Mouse (Mus musculus): Measurements from ENCODE around the gene Wdr46.

The Wdr46 gene

GRCm38 (mm10) chr17:33911052-33911812 lies 29.2 kb upstream of the Wdr46 start:
- DNase-seq (ENCODE audit: low read depth, low spot score): no peak

GRCm38 (mm10) chr17:33911813-33912414 lies 28.5 kb upstream of the Wdr46 start:
- DNase-seq (ENCODE audit: low read depth, low spot score): no peak

GRCm38 (mm10) chr17:33913264-33913663 lies 27.2 kb upstream of the Wdr46 start:
- no peak for DNase-seq (ENCODE audit: low read depth, low spot score)

GRCm38 (mm10) chr17:33913905-33914304 lies 26.6 kb upstream of the Wdr46 start:
- no peak for DNase-seq (ENCODE audit: low read depth, low spot score)

DNA sequence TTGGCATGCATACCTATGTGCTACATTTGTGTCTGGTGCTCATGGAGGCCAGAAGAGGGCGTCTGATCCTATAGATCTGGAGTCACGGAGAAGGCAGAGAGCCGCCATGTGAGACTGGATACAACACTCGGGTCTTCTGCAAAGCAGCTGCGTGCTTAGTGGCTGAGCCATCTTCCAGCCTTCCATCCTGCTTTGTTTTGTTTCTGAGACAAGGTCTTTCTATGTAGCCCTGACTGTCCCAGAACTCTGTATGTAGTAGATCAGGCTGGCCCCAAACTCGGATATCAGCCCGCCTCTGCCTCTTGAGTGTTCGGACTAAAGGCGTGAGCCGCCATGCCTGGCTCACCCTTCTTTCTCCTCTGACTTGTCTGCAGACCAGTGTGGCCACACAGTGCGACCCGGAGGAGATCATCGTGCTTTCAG lies 25.5 kb upstream of the Wdr46 start:
- DNase-seq (ENCODE audit: low read depth, low spot score): no peak

GRCm38 (mm10) chr17:33915671-33916250 lies 24.7 kb upstream of the Wdr46 start, which contains the start of the genes Tapbp and Zbtb22:
Gene Tapbp (plus strand): TSS chr17:33915899.
Gene Zbtb22 (plus strand): TSS chr17:33915904.
- peak; percentile 98 for DNase-seq (ENCODE audit: low read depth, low spot score)

GRCm38 (mm10) chr17:33916294-33916693 lies 24.2 kb upstream of the Wdr46 start:
- no peak for DNase-seq (ENCODE audit: low read depth, low spot score)

DNA sequence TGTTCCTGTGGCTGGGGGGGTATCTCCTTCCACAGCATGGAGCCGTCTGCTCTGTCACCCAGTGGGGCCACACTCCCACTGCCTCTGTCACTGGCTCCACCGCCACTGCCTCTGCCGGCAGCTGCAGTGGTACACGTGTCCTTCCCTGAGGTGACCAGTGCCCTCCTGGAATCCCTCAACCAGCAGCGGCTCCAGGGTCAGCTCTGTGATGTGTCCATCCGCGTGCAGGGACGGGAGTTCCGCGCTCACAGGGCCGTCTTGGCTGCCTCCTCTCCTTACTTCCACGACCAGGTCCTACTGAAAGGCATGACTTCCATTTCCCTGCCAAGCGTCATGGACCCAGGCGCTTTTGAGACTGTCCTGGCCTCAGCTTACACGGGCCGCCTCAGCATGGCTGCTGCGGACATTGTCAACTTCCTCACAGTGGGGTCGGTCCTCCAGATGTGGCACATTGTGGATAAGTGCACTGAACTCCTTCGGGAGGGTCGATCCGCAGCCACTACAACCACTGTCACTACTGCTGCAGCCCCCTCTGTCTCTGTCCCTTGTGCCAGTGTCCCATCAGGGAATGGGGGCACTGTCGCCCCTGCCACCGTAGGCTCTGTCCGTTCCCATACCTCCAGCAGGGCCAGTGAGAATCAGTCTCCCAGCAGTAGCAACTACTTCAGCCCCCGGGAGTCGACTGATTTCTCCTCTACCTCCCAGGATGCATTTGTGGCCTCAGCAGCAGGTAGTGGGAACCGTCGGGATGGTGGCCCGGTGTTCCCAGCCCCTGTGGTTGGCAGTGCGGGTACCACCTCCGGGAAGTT lies 23.4 kb upstream of the Wdr46 start:
- no peak for DNase-seq (ENCODE audit: low read depth, low spot score)

DNA sequence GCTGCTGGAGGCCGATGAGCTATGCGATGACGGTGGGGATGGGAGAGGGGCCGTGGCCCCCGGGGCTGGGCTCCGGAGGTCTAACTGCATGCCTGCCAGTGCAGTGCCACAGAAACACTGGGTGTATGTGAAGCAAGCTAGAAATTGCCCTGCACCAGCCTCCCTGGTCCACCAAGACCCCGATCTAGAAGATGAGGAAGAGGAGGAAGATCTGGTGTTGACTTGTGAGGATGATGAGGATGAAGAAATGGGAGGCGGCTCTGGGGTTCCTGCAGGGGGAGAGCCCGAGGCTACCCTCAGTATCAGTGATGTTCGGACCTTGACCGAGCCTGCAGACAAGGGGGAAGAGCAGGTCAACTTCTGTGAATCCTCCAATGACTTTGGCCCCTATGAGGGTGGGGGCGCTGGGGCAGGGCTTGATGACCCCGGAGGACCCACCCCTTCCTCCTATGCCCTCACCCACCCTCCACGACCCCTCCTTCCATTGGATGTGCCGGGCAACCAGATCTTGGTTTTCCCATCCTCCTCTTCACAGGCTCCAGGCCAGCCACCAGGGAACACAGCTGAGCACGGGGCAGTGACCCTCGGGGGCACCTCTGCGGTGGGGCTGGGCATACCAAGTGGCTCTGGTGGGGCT lies 22.7 kb upstream of the Wdr46 start:
- DNase-seq (ENCODE audit: low read depth, low spot score): no peak

DNA sequence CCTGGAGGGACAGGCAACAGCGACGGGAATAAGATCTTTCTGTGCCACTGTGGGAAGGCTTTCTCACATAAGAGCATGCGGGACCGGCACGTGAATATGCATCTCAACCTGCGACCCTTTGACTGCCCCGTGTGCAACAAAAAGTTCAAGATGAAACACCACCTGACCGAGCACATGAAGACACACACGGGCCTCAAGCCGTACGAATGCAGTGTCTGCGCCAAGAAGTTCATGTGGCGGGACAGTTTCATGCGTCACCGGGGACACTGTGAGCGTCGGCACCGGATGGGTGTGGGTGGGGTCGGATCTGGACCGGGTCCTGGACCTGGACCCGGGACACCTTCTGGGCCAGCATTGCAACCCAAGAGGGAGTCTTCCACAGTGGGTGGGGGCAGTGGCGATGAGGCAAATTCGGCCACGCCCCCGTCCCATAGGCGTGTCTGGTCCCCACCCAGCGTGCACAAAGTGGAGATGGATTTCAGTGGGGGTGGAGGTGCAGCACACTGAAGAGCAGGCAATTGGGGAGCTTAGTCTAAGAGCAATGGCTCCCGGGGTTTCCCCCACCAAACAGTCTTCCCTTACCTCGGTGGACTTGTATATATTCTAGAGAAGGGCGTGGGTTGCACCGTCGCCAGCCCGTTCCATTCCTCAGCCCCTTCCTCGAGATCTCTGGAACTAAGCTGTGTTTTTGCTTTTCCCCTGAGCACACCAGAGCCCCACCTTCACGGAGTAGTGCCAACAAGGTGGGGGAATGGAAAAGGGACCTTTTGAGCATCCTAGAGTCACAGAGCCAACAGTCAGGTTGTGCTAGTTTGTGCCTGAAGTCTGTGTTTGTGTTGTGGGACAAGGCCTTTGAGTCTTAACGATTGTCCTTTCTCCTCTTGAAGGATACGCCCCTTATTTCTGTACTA lies 21.9 kb upstream of the Wdr46 start:
- no peak for DNase-seq (ENCODE audit: low read depth, low spot score)

GRCm38 (mm10) chr17:33919351-33920281 lies 20.8 kb upstream of the Wdr46 start:
- DNase-seq (ENCODE audit: low read depth, low spot score): no peak

- DNase-seq (ENCODE audit: low read depth, low spot score): no peak
These were observed 20.0 kb upstream of the Wdr46 start for GRCm38 (mm10) chr17:33920282-33921097.

DNA sequence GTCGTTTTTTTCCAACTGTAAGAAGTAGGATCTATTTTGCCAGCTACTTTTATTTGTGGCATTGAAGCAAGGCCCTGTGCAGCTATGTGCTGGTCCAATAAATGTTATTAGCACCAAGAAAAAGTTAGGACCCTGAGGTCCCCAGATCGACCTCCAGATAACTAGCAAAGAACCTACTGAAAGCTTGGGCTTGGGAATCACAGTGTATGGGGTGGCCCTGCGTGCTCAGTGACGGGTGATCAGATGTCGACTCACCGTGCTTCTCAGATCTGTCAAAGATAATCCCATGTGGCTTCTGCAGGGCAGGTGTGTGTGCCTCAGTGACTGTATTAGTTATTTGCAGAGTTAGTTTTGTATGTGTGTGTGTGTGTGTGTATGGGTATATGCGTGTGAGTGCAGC lies 19.1 kb upstream of the Wdr46 start:
- DNase-seq (ENCODE audit: low read depth, low spot score): no peak

DNA sequence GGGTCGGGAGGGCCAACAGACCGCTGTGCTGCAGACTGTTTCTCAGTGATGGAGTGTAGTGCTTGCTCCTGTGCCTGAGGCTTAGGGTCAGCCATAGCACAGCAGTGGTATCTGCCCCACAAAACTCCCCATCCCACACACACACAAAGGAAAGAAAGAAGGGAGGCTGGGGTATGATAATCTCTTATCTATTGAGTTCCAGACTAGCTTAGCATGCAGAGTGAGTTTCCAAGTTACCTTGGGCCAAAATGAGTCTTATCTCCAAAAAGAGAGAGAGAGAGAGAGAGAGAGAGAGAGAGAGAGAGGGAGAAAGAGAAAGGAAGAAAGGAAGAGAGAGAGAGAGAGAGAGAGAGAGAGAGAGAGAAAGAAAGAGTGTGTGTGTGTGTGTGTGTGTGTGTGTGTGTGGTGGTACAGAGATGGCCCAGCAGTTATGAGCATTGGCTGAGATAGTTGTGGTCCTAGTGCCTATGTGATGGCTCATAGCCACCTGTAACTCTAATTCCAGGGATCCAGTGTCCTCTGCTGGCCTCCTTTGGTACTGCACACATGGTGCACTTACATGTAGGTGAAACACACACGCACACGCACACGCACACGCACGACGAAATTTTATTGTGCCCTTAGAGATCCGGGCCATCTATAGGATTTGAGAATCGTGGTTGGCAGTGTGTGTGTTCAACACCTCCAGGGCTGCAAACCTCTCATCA lies 15.7 kb upstream of the Wdr46 start:
- no peak for DNase-seq (ENCODE audit: low read depth, low spot score)

DNA sequence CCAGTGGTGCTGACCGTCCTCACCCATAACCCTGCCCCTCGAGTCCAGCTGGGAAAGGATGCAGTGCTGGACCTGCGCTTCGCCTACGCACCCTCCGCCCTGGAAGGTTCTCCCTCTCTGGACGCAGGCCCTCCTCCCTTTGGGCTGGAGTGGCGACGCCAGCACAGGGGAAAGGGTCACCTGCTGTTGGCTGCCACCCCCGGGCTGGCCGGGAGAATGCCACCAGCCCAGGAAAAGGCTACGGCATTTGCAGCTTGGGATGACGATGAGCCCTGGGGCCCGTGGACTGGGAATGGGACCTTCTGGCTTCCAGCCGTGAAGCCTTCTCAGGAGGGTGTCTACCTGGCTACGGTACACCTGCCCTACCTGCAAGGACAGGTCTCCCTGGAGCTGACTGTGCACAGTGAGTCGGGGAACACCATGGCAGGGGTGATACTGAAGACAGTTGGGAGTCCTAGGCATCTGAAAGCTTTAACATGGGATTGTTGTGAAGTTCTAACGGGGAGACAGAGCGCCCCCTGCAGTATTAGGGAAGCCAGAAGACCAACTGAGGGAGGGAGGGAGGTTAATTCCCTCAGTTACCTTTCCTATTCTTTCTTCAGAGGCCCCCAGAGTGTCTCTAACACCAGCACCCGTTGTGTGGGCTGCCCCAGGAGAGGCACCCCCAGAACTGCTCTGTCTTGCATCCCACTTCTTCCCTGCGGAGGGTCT lies 14.9 kb upstream of the Wdr46 start:
- DNase-seq (ENCODE audit: low read depth, low spot score): no peak

- no peak for DNase-seq (ENCODE audit: low read depth, low spot score)
These were observed 14.1 kb upstream of the Wdr46 start for GRCm38 (mm10) chr17:33926207-33926932.
